Mouse (Mus musculus) common myeloid progenitor, adult 5-6 weeks (primary cell): ENCODE results near the gene Tagap1. TPM values are rescaled to one million over a fixed set of nuclear protein-coding genes. Genes with fewer than 3 reads are reported as not detected.

Experiments
- total RNA-seq: library from RNA; stranded (forward); fragments of 200-1000, 187-1606 nt; gene quantifications from 2 replicates; pipeline ENCODE4 v1.2.3, GENCODE M21; 2017

The Tagap1 gene
- total RNA-seq, 1 experiment from 2014 or later, result 40.2 TPM

Other genes with a start within 250 kb of the Tagap1 start
- gene Ezr, start 178.4 kb downstream of the Tagap1 start, total RNA-seq, result 175 and 186 TPM in 2 replicates
- 43.6 and 46.6 TPM in 2 replicates for gene Rsph3b, start 12.5 kb downstream of the Tagap1 start, total RNA-seq
- 429 and 483 TPM in 2 replicates for gene Rnaset2b, start 9.5 kb upstream of the Tagap1 start, total RNA-seq
- gene Gm49721, start 17.7 kb upstream of the Tagap1 start, total RNA-seq, result not detected in 2 replicates
- gene Gm1604a, start 64.4 kb upstream of the Tagap1 start, total RNA-seq, result 0.41 TPM in 1 of 2 replicates, not detected in the other
- 2.1 and 2.4 TPM in 2 replicates for gene Rps6ka2, start 209.0 kb upstream of the Tagap1 start, total RNA-seq